Mouse (Mus musculus) midbrain, postnatal 0 days (tissue): Measurements from ENCODE around the gene Atp8b4. TPM values are rescaled to one million over a fixed set of nuclear protein-coding genes. Genes with fewer than 3 reads are reported as not detected.

Experiments used
- ATAC-seq: fragments of 200-750 bp; cut with Nextera tagmentation; 2 replicates; pipeline ENCODE4 v1.8.0; 2017; ENCODE audit warnings: moderate number of reproducible peaks, mild to moderate bottlenecking, moderate TSS enrichment, moderate library complexity; ENCODE audit not compliant: low FRiP score
- DNase-seq: peaks from one replicate; pipeline ENCODE4 v3.0.0-alpha.2; 2015; ENCODE audit warnings: low spot score
- H3K27ac ChIP-seq: fragments of 300-500 bp; sonication (generic); 2 replicates; pipeline ENCODE4 v1.5.1; 2014; ENCODE audit warnings: low read depth, mild to moderate bottlenecking, low read length, mixed read lengths
- H3K27me3 ChIP-seq: fragments of 300-500 bp; sonication (generic); 2 replicates; pipeline ENCODE4 v1.6.1; 2014; ENCODE audit warnings: low read length, control low read depth, mixed read lengths; ENCODE audit not compliant: insufficient read depth
- H3K36me3 ChIP-seq: fragments of 300-500 bp; sonication (generic); 2 replicates; pipeline ENCODE4 v1.6.1; 2014; ENCODE audit warnings: low read length, control low read depth, mixed read lengths; ENCODE audit not compliant: insufficient read depth
- H3K4me1 ChIP-seq: fragments of 300-500 bp; sonication (generic); 2 replicates; pipeline ENCODE4 v1.6.1; 2014; ENCODE audit warnings: mild to moderate bottlenecking, control low read depth, antibody characterized with exemption, low read length, mixed read lengths; ENCODE audit not compliant: insufficient read depth
- H3K4me2 ChIP-seq: fragments of 300-500 bp; sonication (generic); 2 replicates; pipeline ENCODE4 v1.6.1; 2014; ENCODE audit warnings: low read depth, mild to moderate bottlenecking, low read length, mixed read lengths; ENCODE audit not compliant: poor library complexity, severe bottlenecking
- H3K4me3 ChIP-seq: fragments of 300-500 bp; sonication (generic); 2 replicates; pipeline ENCODE4 v1.5.1; 2014; ENCODE audit warnings: low read depth, mild to moderate bottlenecking, low read length, moderate library complexity
- H3K9ac ChIP-seq: fragments of 300-500 bp; sonication (generic); replicated peaks from 2 replicates; pipeline ENCODE4 v1.6.1; 2014; ENCODE audit warnings: mild to moderate bottlenecking, low read length, moderate library complexity, mixed read lengths; ENCODE audit not compliant: poor library complexity, severe bottlenecking
- H3K9me3 ChIP-seq: fragments of 300-500 bp; sonication (generic); 2 replicates; pipeline ENCODE4 v1.6.1; 2016; ENCODE audit warnings: low read length, control low read depth
- CTCF ChIP-seq: IDR thresholded peaks from 2 replicates; pipeline ENCODE4 v1.5.1; 2016; ENCODE audit warnings: antibody characterized with exemption, mild to moderate bottlenecking
- WGBS: fragments of 180-500 bp; shearing (Covaris S2); extraction: QIAGEN DNeasy Blood & Tissue Kit; methylation state at CpG from one replicate; pipeline ENCODE4 v1.1.7; 2014; 5-methylcytosine and 5-hydroxymethylcytosine counted together
- polyA plus RNA-seq: library from polyadenylated mRNA; unstranded; fragments of >200 nt; fragmentation: Nextera tagmentation; extraction: Ambion mirVana; gene quantifications from 2 replicates; pipeline ENCODE4 v1.2.1, GENCODE M21; 2015
- total RNA-seq: library from RNA; depleted of rRNA; stranded (reverse); fragments of >200 nt; gene quantifications from 2 replicates; pipeline ENCODE4 v1.2.3, GENCODE M21; 2014

The Atp8b4 gene
- total and polyA plus RNA-seq, 2 experiments from 2014 or later: 0.22 TPM; not detected in 1

DNA sequence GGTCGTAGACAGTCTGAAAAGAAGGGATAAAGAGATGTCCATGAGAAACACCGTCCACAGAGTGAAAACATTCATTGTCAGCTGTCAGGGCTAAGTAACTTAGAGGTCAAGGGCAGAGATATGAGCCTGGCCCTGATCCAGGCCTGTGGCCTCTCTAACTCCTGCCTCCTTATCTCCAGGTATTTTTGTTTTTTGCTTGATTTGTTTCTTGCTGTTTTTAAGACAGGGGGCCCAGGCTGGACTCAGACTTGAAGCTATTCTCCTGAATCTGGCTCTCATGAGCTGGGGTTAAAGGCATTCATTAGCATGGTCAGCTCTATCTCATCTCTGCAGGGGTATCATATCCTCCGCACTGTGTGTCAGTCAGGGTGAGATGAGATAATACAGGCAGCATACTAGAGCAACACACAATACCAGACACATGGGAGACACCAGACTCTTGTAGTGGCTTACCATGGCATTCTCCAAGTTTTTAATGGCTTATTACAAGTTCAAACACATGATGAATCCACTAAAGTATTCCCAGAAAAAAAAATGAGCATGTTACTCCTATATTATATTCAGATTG lies 157.4 kb downstream of the Atp8b4 start:
- no peak overlapping the region for H3K27ac ChIP-seq
- H3K27me3 ChIP-seq: no peaks in the 10 kb centered on the region
- H3K9me3 ChIP-seq: no peaks in the 10 kb centered on the region
- WGBS: 80% methylated on average over 3 of the region's 3 CpGs
- no peak overlapping the region for H3K4me2 ChIP-seq
- no peak for TF ChIP-seq CTCF
- no peaks in the 10 kb centered on the region for H3K36me3 ChIP-seq
- no peak overlapping the region for H3K9ac ChIP-seq
- H3K4me1 ChIP-seq: no peaks in the 10 kb centered on the region
- no peak for ATAC-seq
- H3K4me3 ChIP-seq: no peak overlapping the region
- DNase-seq: no peak

DNA sequence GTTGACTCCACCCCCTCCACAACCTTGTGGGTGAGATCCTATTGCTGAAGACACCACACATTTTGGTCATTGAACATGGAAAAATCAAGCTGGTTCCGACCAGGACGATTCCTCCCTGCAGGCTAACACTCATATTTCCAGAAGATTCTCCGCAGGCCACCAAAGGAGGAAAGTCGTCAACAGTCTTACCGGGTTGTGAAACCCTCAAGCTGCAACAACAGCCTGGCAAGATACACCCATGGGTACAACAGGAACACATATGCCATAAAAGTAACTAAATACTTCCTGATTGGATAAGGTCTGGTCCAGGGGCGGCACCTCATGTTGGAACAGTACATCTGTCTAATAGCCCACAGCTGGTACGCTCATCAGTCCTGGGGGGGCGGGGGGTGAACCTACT lies 159.0 kb downstream of the Atp8b4 start:
- ATAC-seq: no peak
- Histone ChIP-seq H3K9ac (no peak overlapping the region), H3K27ac (no peak overlapping the region), H3K4me1 (no peaks in the 10 kb centered on the region), H3K27me3 (no peaks in the 10 kb centered on the region), H3K36me3 (no peaks in the 10 kb centered on the region), H3K9me3 (no peaks in the 10 kb centered on the region), H3K4me3 (no peak overlapping the region), H3K4me2 (no peak overlapping the region)
- DNase-seq: no peak
- no peak for TF ChIP-seq CTCF
- 91% methylated on average over 8 of the region's 8 CpGs for WGBS

DNA sequence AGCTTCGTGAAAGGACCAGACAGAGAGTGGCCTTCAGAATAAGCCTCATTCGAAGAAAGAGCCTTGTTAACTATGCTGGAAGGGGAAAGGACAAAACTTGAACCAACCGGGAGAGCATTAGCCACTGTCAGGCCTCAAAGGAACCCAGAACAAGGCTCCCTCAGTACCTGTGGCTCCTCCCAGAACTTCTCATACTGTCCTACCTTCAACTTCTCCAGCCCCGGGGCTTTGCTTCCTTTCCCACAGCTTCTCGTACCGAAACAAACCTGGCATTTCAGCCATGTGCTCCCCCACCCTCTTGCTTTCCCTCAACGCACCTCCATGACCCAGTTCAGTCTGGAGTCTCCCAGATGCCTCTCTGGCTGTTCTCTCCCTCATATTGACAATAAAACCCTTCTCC lies 160.3 kb downstream of the Atp8b4 start:
- no peak for ATAC-seq
- WGBS: 86% methylated on average over 7 of the region's 7 CpGs
- Histone ChIP-seq H3K9ac (no peak overlapping the region), H3K4me2 (no peak overlapping the region), H3K36me3 (no peaks in the 10 kb centered on the region), H3K27ac (no peak overlapping the region), H3K4me1 (no peaks in the 10 kb centered on the region), H3K9me3 (no peaks in the 10 kb centered on the region), H3K27me3 (no peaks in the 10 kb centered on the region), H3K4me3 (no peak overlapping the region)
- TF ChIP-seq CTCF: no peak
- no peak for DNase-seq

DNA sequence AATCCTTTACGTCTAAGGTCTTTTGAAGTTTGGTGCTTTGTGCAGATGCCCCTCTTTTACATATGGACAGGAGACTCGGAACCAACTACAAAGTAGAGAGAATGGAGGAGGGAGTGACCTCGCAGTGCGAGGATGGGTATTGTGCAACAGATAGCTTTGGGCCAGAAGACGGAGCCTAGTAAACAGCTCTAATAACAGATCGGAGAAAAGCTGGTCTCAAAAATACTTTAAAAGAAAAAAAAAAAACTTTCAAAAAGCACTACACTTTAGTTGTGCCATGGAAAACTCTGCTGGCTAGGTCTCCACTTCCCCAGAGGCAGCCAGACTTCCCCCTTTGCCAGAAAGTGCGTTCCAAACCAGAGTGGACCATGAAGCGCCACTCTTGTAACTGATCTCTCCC lies 161.0 kb downstream of the Atp8b4 start:
- H3K9me3 ChIP-seq: no peaks in the 10 kb centered on the region
- no peak overlapping the region for H3K4me3 ChIP-seq
- no peak overlapping the region for H3K9ac ChIP-seq
- ATAC-seq (no peak), DNase-seq (no peak)
- no peaks in the 10 kb centered on the region for H3K27me3 ChIP-seq
- no peaks in the 10 kb centered on the region for H3K4me1 ChIP-seq
- H3K4me2 ChIP-seq: no peak overlapping the region
- no peak for TF ChIP-seq CTCF
- no peak overlapping the region for H3K27ac ChIP-seq
- WGBS: 66% methylated on average over 8 of the region's 8 CpGs
- H3K36me3 ChIP-seq: no peaks in the 10 kb centered on the region

DNA sequence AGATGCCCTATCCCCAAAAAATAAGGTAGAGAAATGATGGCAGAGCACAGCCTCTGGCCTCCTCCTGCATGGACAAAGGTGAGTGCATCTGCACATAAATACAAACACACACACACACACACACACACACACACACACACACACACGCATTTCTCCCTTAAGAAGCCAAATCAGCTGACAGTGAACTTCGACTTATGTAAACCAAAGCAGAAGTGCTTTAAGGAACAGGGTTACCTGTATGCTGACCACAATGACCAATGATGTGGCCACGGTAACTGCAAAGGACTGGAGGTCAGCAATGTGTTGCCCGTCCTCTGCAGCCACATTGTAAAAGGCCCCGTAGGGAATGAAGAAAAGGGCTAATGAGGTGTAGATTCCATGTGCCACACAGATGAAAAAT lies 163.3 kb downstream of the Atp8b4 start:
- H3K4me2 ChIP-seq: no peak overlapping the region
- H3K4me1 ChIP-seq: no peaks in the 10 kb centered on the region
- no peak for TF ChIP-seq CTCF
- H3K36me3 ChIP-seq: no peaks in the 10 kb centered on the region
- no peak overlapping the region for H3K4me3 ChIP-seq
- H3K27me3 ChIP-seq: no peaks in the 10 kb centered on the region
- H3K9me3 ChIP-seq: no peaks in the 10 kb centered on the region
- H3K27ac ChIP-seq: no peak overlapping the region
- DNase-seq (no peak), ATAC-seq (no peak)
- WGBS: 88% methylated on average over 5 of the region's 5 CpGs
- H3K9ac ChIP-seq: no peak overlapping the region

- no peak overlapping the region for H3K4me2 ChIP-seq
- no peak for ATAC-seq
- H3K27ac ChIP-seq: no peak overlapping the region
- no peak overlapping the region for H3K9ac ChIP-seq
- no peak overlapping the region for H3K4me3 ChIP-seq
- DNase-seq: no peak
- no peaks in the 10 kb centered on the region for H3K36me3 ChIP-seq
- no peak for TF ChIP-seq CTCF
- H3K9me3 ChIP-seq: no peaks in the 10 kb centered on the region
- no peaks in the 10 kb centered on the region for H3K4me1 ChIP-seq
- 78% methylated on average over 3 of the region's 3 CpGs for WGBS
- no peaks in the 10 kb centered on the region for H3K27me3 ChIP-seq
Measured at GRCm38 (mm10) chr2:126331794-126332193, 168.7 kb downstream of the Atp8b4 start.
